ENCODE assay signal across 8 mouse cellular contexts in genomic region chr19:4625179-4625828, GRCm38 (mm10). TPM values are rescaled to one million over a fixed set of nuclear protein-coding genes. Genes with fewer than 3 reads are reported as not detected.
DNase-seq lines count a peak whose midpoint lies in the region; ATAC-seq lines count a peak whose summit lies in the region.

Rce1 (minus strand) TSS chr19:4625641.

- peak; percentile 97 for DNase-seq in NIH3T3 (ENCODE audit: low read depth)
- peak; percentile 88 for DNase-seq in cerebellum, adult 9-11 months
- peak; percentile 79 to 89 for DNase-seq in frontal cortex, postnatal 10 days (ENCODE audit: low spot score in 2 of 2)
- DNase-seq in hindbrain, embryonic 11.5 days (ENCODE audit: low spot score), result peak; percentile 96
- peak; percentile 90 to 94 for DNase-seq in layer of hippocampus, postnatal 10 days (ENCODE audit: low spot score in 2 of 2)
- peak; percentile 94 for DNase-seq in lung, postnatal 10 days
- DNase-seq in ovary, postnatal 14 days (ENCODE audit: low spot score), result peak; percentile 89
- DNase-seq in thymus, postnatal 10 days (ENCODE audit: low spot score in 2 of 2), result peak; percentile 82 to 90

- peak; percentile 83 for ATAC-seq in hindbrain, embryonic 11.5 days (ENCODE audit: low FRiP score)

- H3K27ac ChIP-seq in hindbrain, embryonic 11.5 days (ENCODE audit: low read depth, low read length), result peak within 1 kb of the TSS; percentile 77

- H3K36me3 ChIP-seq in hindbrain, embryonic 11.5 days (ENCODE audit: control insufficient read depth, insufficient read depth, low read length), result no peaks in the 10 kb centered on the region

- peak within 1 kb of the TSS; percentile 94 for H3K9ac ChIP-seq in hindbrain, embryonic 11.5 days (ENCODE audit: low read depth, low read length)

- peak within 1 kb of the TSS; percentile 86 for H3K4me2 ChIP-seq in hindbrain, embryonic 11.5 days (replicated peaks; ENCODE audit: low read depth, low read length)

- peaks cover 10% of the 10 kb centered on the region; the same call in 1 of the 2 replicates for H3K4me1 ChIP-seq in hindbrain, embryonic 11.5 days (replicated peaks; ENCODE audit: control insufficient read depth, insufficient read depth, low read length)

- no peaks in the 10 kb centered on the region for H3K9me3 ChIP-seq in hindbrain, embryonic 11.5 days (ENCODE audit: control insufficient read depth, low read length)

- under 1% methylated on average over 53 of the region's 64 CpGs for WGBS in hindbrain, embryonic 11.5 days

- peak within 1 kb of the TSS; percentile 91 for H3K4me3 ChIP-seq in hindbrain, embryonic 11.5 days (ENCODE audit: low read depth, low read length)

- no peaks in the 10 kb centered on the region for H3K27me3 ChIP-seq in hindbrain, embryonic 11.5 days (ENCODE audit: control insufficient read depth, insufficient read depth, low read length)

RNA-seq across cellular contexts. Expression of gene Rce1, which starts in this region (rescaled TPM):
- 59.8 and 64.4 TPM in 2 replicates for polyA plus RNA-seq in hindbrain, embryonic 11.5 days (2014; fragmentation: Nextera tagmentation; extraction: Ambion mirVana)
- total RNA-seq in layer of hippocampus, postnatal 10 days (2021), result 10 to 100 TPM; 19.8 to 20.9 TPM

Comparison
In these comparisons a context has a peak if more than half of its experiments do, and no peak if none do; other contexts are left out.
1. Peak in every context shown above with its lines: DNase-seq, ATAC-seq, H3K4me3 ChIP-seq and H3K27ac ChIP-seq.